Comparison of ENCODE assay signal across 9 mouse cellular contexts in the genomic region with DNA sequence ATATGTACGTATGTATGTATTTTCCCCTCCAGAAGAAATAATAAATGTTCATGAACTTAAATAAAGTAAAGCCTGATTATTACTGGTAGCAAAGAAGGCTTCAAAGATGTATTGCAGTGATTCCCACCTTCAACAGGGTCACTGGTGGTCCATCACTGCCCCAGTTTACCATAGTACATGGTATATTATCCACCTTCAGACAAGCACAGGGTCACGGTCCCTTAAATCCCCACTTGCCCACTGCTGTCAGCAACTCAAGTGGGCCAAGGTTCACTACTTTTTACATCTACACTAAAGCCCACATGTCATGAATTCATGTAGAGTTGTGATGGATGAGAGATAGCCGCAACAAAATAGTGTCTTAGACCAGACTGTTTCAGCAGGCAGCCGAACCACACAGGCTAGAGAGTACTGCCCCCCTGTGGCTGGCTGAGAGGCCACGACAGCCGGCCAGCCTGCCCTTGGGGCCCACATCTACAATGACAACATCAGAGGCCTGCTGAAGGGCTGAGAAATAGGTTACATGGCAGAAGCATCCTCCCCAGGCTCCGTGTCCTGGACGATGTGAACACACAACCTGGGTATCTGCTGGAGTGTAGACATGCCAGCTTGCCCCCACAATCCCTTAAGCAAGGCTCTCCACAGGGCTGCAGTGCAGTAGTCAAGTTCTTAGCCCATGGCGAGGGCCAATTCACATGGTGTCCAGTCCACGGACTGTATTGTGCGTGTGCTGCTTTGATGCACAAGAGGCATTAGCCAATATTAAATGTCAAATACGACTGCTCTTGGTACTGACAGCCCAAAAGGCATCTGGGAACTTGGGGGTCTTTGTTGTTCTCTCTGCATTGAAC. TPM values are rescaled to one million over a fixed set of nuclear protein-coding genes. Genes with fewer than 3 reads are reported as not detected.
A peak's percentile ranks its signal among the peaks of the same experiment; 100 is the strongest.
DNase-seq lines count a peak whose midpoint lies in the region.
"Had no signal": no experiment of that assay in that cellular context is flagged by ENCODE, and none has a peak within 500 bp of the region (broad histone marks: within the 10 kb centered on the region; RNA-seq: fewer than 3 reads in every experiment).

No protein-coding gene starts in this region.

- no peak overlapping the region for H3K4me3 ChIP-seq in hindbrain, embryonic 10.5 days
- H3K4me3 ChIP-seq: embryonic facial prominence, embryonic 15.5 days had no signal

- H3K27me3 ChIP-seq in hindbrain, embryonic 10.5 days (ENCODE audit: insufficient read depth, poor library complexity, severe bottlenecking), result no peaks in the 10 kb centered on the region
- H3K27me3 ChIP-seq: embryonic facial prominence, embryonic 15.5 days had no signal

- no peaks in the 10 kb centered on the region for H3K9me3 ChIP-seq in hindbrain, embryonic 10.5 days
- H3K9me3 ChIP-seq: embryonic facial prominence, embryonic 15.5 days had no signal

- 0 out of 2 replicates have a peak overlapping the region, but pooled peaks have one; percentile 8 for H3K27ac ChIP-seq in hindbrain, embryonic 10.5 days
- H3K27ac ChIP-seq: embryonic facial prominence, embryonic 15.5 days had no signal

- H3K36me3 ChIP-seq in hindbrain, embryonic 10.5 days, result no peaks in the 10 kb centered on the region
- H3K36me3 ChIP-seq: embryonic facial prominence, embryonic 15.5 days had no signal

- WGBS in hindbrain, embryonic 10.5 days, result 54% methylated on average over 12 of the region's 12 CpGs

- H3K4me1 ChIP-seq in hindbrain, embryonic 10.5 days (replicated peaks), result peaks cover 5% of the 10 kb centered on the region
- H3K4me1 ChIP-seq: embryonic facial prominence, embryonic 15.5 days had no signal

- DNase-seq in Muller cell, postnatal 12 days (ENCODE audit: inconsistent ontology term), result peak; percentile 70
- peak; percentile 42 for DNase-seq in cerebellum, adult 9-11 months
- peak; percentile 51 to 60 for DNase-seq in frontal cortex, postnatal 25 days (ENCODE audit: low spot score in 2 of 2)
- peak; percentile 72 for DNase-seq in hindbrain, embryonic 10.5 days (ENCODE audit: low spot score)
- peak; percentile 38 to 74 for DNase-seq in layer of hippocampus, adult 8-10 months (ENCODE audit: low spot score in 2 of 2)
- peak; percentile 89 for DNase-seq in lung, postnatal 10 days
- peak; percentile 74 for DNase-seq in retina, postnatal 1 day
- DNase-seq in spleen, adult 12 weeks (ENCODE audit: low spot score), result no peak

RNA-seq across cellular contexts. Expression of gene Tjp1, which starts 29.6 kb away (rescaled TPM):
- 19.0 and 24.4 TPM in 2 replicates for polyA plus RNA-seq in hindbrain, embryonic 10.5 days (2016; fragmentation: Nextera tagmentation; extraction: Ambion mirVana)
- 100 to 1,000 TPM; 132 to 163 (median 150) TPM for total RNA-seq in layer of hippocampus, adult 8-10 months (2022)
